Mouse (Mus musculus) lung, embryonic 16.5 days (tissue): ENCODE data around the gene Nfrkb. TPM values are rescaled to one million over a fixed set of nuclear protein-coding genes. Genes with fewer than 3 reads are reported as not detected.
A peak's percentile ranks its signal among the peaks of the same experiment; 100 is the strongest.

Source experiments
- ATAC-seq: fragments of 200-750 bp; cut with Nextera tagmentation; 2 replicates; pipeline ENCODE4 v1.8.0; 2017; ENCODE audit warnings: low read depth, mild to moderate bottlenecking, moderate library complexity
- H3K27ac ChIP-seq: fragments of 300-500 bp; sonication (generic); 2 replicates; pipeline ENCODE4 v1.5.1; 2014; ENCODE audit warnings: mild to moderate bottlenecking, control low read depth, low read length
- H3K27me3 ChIP-seq: fragments of 300-500 bp; sonication (generic); 2 replicates; pipeline ENCODE4 v1.6.1; 2014; ENCODE audit warnings: low read depth, low read length, mixed read lengths; ENCODE audit not compliant: control insufficient read depth, insufficient read depth
- H3K36me3 ChIP-seq: fragments of 300-500 bp; sonication (generic); 2 replicates; pipeline ENCODE4 v1.6.1; 2014; ENCODE audit warnings: low read length; ENCODE audit not compliant: control insufficient read depth, insufficient read depth
- H3K4me1 ChIP-seq: fragments of 300-500 bp; sonication (generic); replicated peaks from 2 replicates; pipeline ENCODE4 v1.6.1; 2014; ENCODE audit warnings: low read length, mixed read lengths; ENCODE audit not compliant: control insufficient read depth, insufficient read depth
- H3K4me2 ChIP-seq: fragments of 300-500 bp; sonication (generic); 2 replicates; pipeline ENCODE4 v1.6.1; 2014; ENCODE audit warnings: low read depth, low read length, control low read depth
- H3K4me3 ChIP-seq: fragments of 300-500 bp; sonication (generic); 2 replicates; pipeline ENCODE4 v1.5.1; 2014; ENCODE audit warnings: mild to moderate bottlenecking, low read length, control low read depth
- H3K9ac ChIP-seq: fragments of 300-500 bp; sonication (generic); 2 replicates; pipeline ENCODE4 v1.6.1; 2014; ENCODE audit warnings: low read length, control low read depth
- H3K9me3 ChIP-seq: fragments of 300-500 bp; sonication (generic); 2 replicates; pipeline ENCODE4 v1.6.1; 2016; ENCODE audit warnings: low read length; ENCODE audit not compliant: control insufficient read depth
- WGBS: fragments of 180-500 bp; shearing (Covaris S2); extraction: QIAGEN DNeasy Blood & Tissue Kit; methylation state at CpG from one replicate; pipeline ENCODE4 v1.1.7; 2014; 5-methylcytosine and 5-hydroxymethylcytosine counted together
- polyA plus RNA-seq: library from polyadenylated mRNA; unstranded; fragments of >200 nt; fragmentation: Nextera tagmentation; extraction: Ambion mirVana; gene quantifications from 2 replicates; pipeline ENCODE4 v1.2.1, GENCODE M21; 2015

The Nfrkb gene
- 20.8 and 21.2 TPM in 2 replicates for polyA plus RNA-seq

GRCm38 (mm10) chr9:31385947-31386354, at the start of gene Nfrkb:
Gene Nfrkb, plus strand, starts transcription at chr9:31386192.
- Histone ChIP-seq H3K4me3 (peak within 1 kb of the TSS; percentile 86), H3K4me2 (peak within 1 kb of the TSS; percentile 75), H3K36me3 (peaks cover 4% of the 10 kb centered on the region; the same call in 1 of the 2 replicates), H3K9ac (peak within 1 kb of the TSS; percentile 86), H3K27ac (peak within 1 kb of the TSS; percentile 37; the same call in 1 of the 2 replicates), H3K4me1 (peaks cover 12% of the 10 kb centered on the region), H3K9me3 (no peaks in the 10 kb centered on the region), H3K27me3 (no peaks in the 10 kb centered on the region)
- 0% methylated on average over 41 of the region's 46 CpGs for WGBS
- peak; percentile 99 for ATAC-seq

GRCm38 (mm10) chr9:31344289-31344831, 41.6 kb upstream of the Nfrkb start:
- WGBS = 53% methylated on average over 11 of the region's 11 CpGs

GRCm38 (mm10) chr9:31346575-31347080, 39.4 kb upstream of the Nfrkb start:
- Histone ChIP-seq H3K4me3 (no peak overlapping the region), H3K27me3 (no peaks in the 10 kb centered on the region), H3K36me3 (no peaks in the 10 kb centered on the region), H3K4me1 (peaks cover 3% of the 10 kb centered on the region; the same call in 1 of the 2 replicates), H3K9ac (no peak overlapping the region), H3K27ac (no peak overlapping the region; the same call in 1 of the 2 replicates), H3K9me3 (no peaks in the 10 kb centered on the region), H3K4me2 (no peak overlapping the region)
- 55% methylated on average over 15 of the region's 15 CpGs for WGBS
- peak; percentile 26; the same call in 1 of the 2 replicates for ATAC-seq

More at GRCm38 (mm10) chr9:31344289-31344831, 41.6 kb upstream of the Nfrkb start:
- Histone ChIP-seq H3K27ac (no peak overlapping the region), H3K9me3 (no peaks in the 10 kb centered on the region), H3K4me3 (no peak overlapping the region), H3K27me3 (no peaks in the 10 kb centered on the region), H3K36me3 (no peaks in the 10 kb centered on the region), H3K4me2 (no peak overlapping the region), H3K4me1 (peaks cover 3% of the 10 kb centered on the region; the same call in 1 of the 2 replicates), H3K9ac (no peak overlapping the region)
- ATAC-seq = 0 out of 2 replicates have a peak, but pooled peaks have one; percentile 40

- Histone ChIP-seq H3K27ac (no peak overlapping the region), H3K4me3 (no peak overlapping the region), H3K4me2 (no peak overlapping the region), H3K4me1 (peaks cover 3% of the 10 kb centered on the region; the same call in 1 of the 2 replicates), H3K9ac (no peak overlapping the region), H3K9me3 (no peaks in the 10 kb centered on the region), H3K36me3 (peaks cover 3% of the 10 kb centered on the region; the same call in 1 of the 2 replicates), H3K27me3 (no peaks in the 10 kb centered on the region)
- no peak for ATAC-seq
- WGBS = 78% methylated on average over 4 of the region's 4 CpGs
These were observed 37.5 kb upstream of the Nfrkb start for GRCm38 (mm10) chr9:31348458-31348857.

- WGBS = 64% methylated on average over 11 of the region's 11 CpGs
- peaks cover 3% of the 10 kb centered on the region; the same call in 1 of the 2 replicates for H3K36me3 ChIP-seq
- no peak overlapping the region for H3K4me2 ChIP-seq
- peaks cover 3% of the 10 kb centered on the region; the same call in 1 of the 2 replicates for H3K4me1 ChIP-seq
- no peak overlapping the region for H3K27ac ChIP-seq
- peak; percentile 56 for ATAC-seq
- H3K9ac ChIP-seq = no peak overlapping the region
- H3K27me3 ChIP-seq = no peaks in the 10 kb centered on the region
- H3K4me3 ChIP-seq = no peak overlapping the region
- H3K9me3 ChIP-seq = no peaks in the 10 kb centered on the region
These were observed 37.1 kb upstream of the Nfrkb start for GRCm38 (mm10) chr9:31348915-31349314.

- Histone ChIP-seq H3K27ac (no peak overlapping the region), H3K36me3 (peaks cover 7% of the 10 kb centered on the region), H3K9me3 (no peaks in the 10 kb centered on the region), H3K4me2 (no peak overlapping the region), H3K27me3 (no peaks in the 10 kb centered on the region), H3K4me1 (no peaks in the 10 kb centered on the region), H3K9ac (no peak overlapping the region), H3K4me3 (no peak overlapping the region)
- 79% methylated on average over 2 of the region's 2 CpGs for WGBS
- no peak for ATAC-seq
These were observed 33.3 kb upstream of the Nfrkb start for GRCm38 (mm10) chr9:31352716-31353115.

- Histone ChIP-seq H3K4me3 (no peak overlapping the region), H3K9ac (no peak overlapping the region), H3K9me3 (no peaks in the 10 kb centered on the region), H3K4me1 (no peaks in the 10 kb centered on the region), H3K36me3 (peaks cover 7% of the 10 kb centered on the region), H3K27me3 (no peaks in the 10 kb centered on the region), H3K27ac (no peak overlapping the region), H3K4me2 (no peak overlapping the region)
- no peak for ATAC-seq
- WGBS = 79% methylated on average over 10 of the region's 10 CpGs
These were observed 32.5 kb upstream of the Nfrkb start for GRCm38 (mm10) chr9:31353518-31353917.

- Histone ChIP-seq H3K27me3 (no peaks in the 10 kb centered on the region), H3K9me3 (no peaks in the 10 kb centered on the region), H3K4me1 (no peaks in the 10 kb centered on the region), H3K9ac (no peak overlapping the region), H3K27ac (no peak overlapping the region), H3K36me3 (peaks cover 7% of the 10 kb centered on the region), H3K4me3 (no peak overlapping the region), H3K4me2 (no peak overlapping the region)
- ATAC-seq = no peak
- 61% methylated on average over 7 of the region's 7 CpGs for WGBS
These were observed 31.9 kb upstream of the Nfrkb start for GRCm38 (mm10) chr9:31354051-31354450.

- no peaks in the 10 kb centered on the region for H3K27me3 ChIP-seq
- peaks cover 13% of the 10 kb centered on the region; the same call in 1 of the 2 replicates for H3K4me1 ChIP-seq
- WGBS = 59% methylated on average over 9 of the region's 9 CpGs
- peak; percentile 92 for ATAC-seq
- H3K9ac ChIP-seq = no peak overlapping the region
- no peaks in the 10 kb centered on the region for H3K9me3 ChIP-seq
- H3K4me3 ChIP-seq = no peak overlapping the region
- H3K4me2 ChIP-seq = no peak overlapping the region
- H3K27ac ChIP-seq = peak overlapping the region; percentile 66
- H3K36me3 ChIP-seq = peaks cover 13% of the 10 kb centered on the region
These were observed 22.0 kb upstream of the Nfrkb start for GRCm38 (mm10) chr9:31363698-31364609.
